ENCODE assay signal across 8 mouse cellular contexts in the genomic region with DNA sequence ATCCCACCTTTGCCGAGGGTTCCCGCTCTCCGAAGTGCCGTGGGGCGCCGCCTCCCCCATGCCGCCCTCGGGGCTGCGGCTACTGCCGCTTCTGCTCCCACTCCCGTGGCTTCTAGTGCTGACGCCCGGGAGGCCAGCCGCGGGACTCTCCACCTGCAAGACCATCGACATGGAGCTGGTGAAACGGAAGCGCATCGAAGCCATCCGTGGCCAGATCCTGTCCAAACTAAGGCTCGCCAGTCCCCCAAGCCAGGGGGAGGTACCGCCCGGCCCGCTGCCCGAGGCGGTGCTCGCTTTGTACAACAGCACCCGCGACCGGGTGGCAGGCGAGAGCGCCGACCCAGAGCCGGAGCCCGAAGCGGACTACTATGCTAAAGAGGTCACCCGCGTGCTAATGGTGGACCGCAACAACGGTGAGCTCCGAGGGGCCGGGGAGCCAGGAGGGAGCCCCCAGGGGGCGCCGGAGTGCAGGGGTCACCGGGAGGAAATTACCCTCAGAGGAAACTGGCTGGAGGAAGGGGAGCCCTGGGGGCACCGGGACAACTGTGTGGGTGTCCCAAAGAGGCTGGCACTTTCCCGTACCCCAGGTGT. TPM values are rescaled to one million over a fixed set of nuclear protein-coding genes. Genes with fewer than 3 reads are reported as not detected.
DNase-seq lines count a peak whose midpoint lies in the region; ATAC-seq and TF ChIP-seq lines count a peak whose summit lies in the region.

No protein-coding gene starts in this region.

- no peak for ATAC-seq in heart, embryonic 11.5 days (replicated peaks; ENCODE audit: insufficient number of reproducible peaks, low FRiP score, low TSS enrichment)

- no peak for TF ChIP-seq CTCF in cortical plate, adult 2 months (IDR thresholded peaks at IDR 0.05; ENCODE audit: extremely low read depth, insufficient read depth, low read length)

- peak overlapping the region; percentile 80 for H3K9ac ChIP-seq in heart, embryonic 11.5 days (ENCODE audit: low read depth, low read length)

- no peak for TF ChIP-seq POLR2A in cortical plate, adult 2 months (IDR thresholded peaks at IDR 0.05; ENCODE audit: extremely low read depth, insufficient read depth, low read length)

- no peak overlapping the region for H3K27ac ChIP-seq in cortical plate, adult 2 months (ENCODE audit: insufficient read depth, low read length)
- peak overlapping the region; percentile 73 for H3K27ac ChIP-seq in heart, embryonic 11.5 days (ENCODE audit: low read depth, low read length)

- peaks cover 3% of the 10 kb centered on the region; the same call in 1 of the 2 replicates for H3K36me3 ChIP-seq in heart, embryonic 11.5 days (ENCODE audit: control insufficient read depth, insufficient read depth, low read length)
- H3K36me3 ChIP-seq in splenic B cell, adult 2 months (ENCODE audit: control insufficient read depth, insufficient read depth, low read length, poor library complexity, severe bottlenecking): peaks cover 9% of the 10 kb centered on the region

- peak; percentile 44 to 72 for DNase-seq in adrenal gland, adult 18-20 months (ENCODE audit: low spot score in 2 of 2)
- no peak for DNase-seq in adrenal gland, postnatal 4 days (ENCODE audit: low spot score in 2 of 2)
- DNase-seq in kidney, postnatal 10 days: peak; percentile 80
- DNase-seq in lung, postnatal 4 days: peak; percentile 79 to 83
- DNase-seq in splenic B cell, adult 2 months (ENCODE audit: low read depth, low spot score): peak; percentile 72
- no peak for DNase-seq in left cerebral cortex, postnatal 14 days (ENCODE audit: low spot score in 2 of 2)

- H3K4me3 ChIP-seq in cortical plate, adult 2 months (ENCODE audit: insufficient read depth, low read length): peak overlapping the region; percentile 38
- H3K4me3 ChIP-seq in heart, embryonic 11.5 days (ENCODE audit: low read depth, low read length): peak overlapping the region; percentile 75

- H3K27me3 ChIP-seq in heart, embryonic 11.5 days (ENCODE audit: control insufficient read depth, insufficient read depth, low read length): peaks cover 8% of the 10 kb centered on the region; the same call in 1 of the 2 replicates
- no peaks in the 10 kb centered on the region for H3K27me3 ChIP-seq in splenic B cell, adult 2 months (ENCODE audit: control insufficient read depth, insufficient read depth, low read length, poor library complexity, severe bottlenecking)

- intact Hi-C loops in left cerebral cortex, postnatal 14 days (cut with DNase I): no loop called here

- under 1% methylated on average over 47 of the region's 47 CpGs for WGBS in heart, embryonic 11.5 days (ENCODE audit: insufficient replicate concordance)

- peaks cover 2% of the 10 kb centered on the region; the same call in 1 of the 2 replicates for H3K4me1 ChIP-seq in cortical plate, adult 2 months (ENCODE audit: control insufficient read depth, insufficient read depth, low read length)
- peaks cover 23% of the 10 kb centered on the region for H3K4me1 ChIP-seq in heart, embryonic 11.5 days (ENCODE audit: control insufficient read depth, insufficient read depth, low read length)

- H3K4me2 ChIP-seq in heart, embryonic 11.5 days: peak overlapping the region; percentile 97

- H3K9me3 ChIP-seq in heart, embryonic 11.5 days (replicated peaks; ENCODE audit: control insufficient read depth, low read length): no peaks in the 10 kb centered on the region

RNA-seq across cellular contexts. Expression of a gene that starts 1.1 kb away (rescaled TPM):
- total RNA-seq in adrenal gland, adult 18-20 months (2021): 10 to 100 TPM; 26.2 to 36.0 TPM
- 10 to 100 TPM; 47.3 to 48.9 TPM for total RNA-seq in adrenal gland, postnatal 4 days (2021)
- 5.6 and 6.2 TPM in 2 replicates for polyA plus RNA-seq in cortical plate, adult 2 months (2012; rRNA removed)
- 3.5 and 3.6 TPM in 2 replicates for polyA plus RNA-seq in heart, embryonic 11.5 days (2014; fragmentation: Nextera tagmentation; extraction: Ambion mirVana)
- 10 to 100 TPM; 10.9 to 11.1 TPM for total RNA-seq in left cerebral cortex, postnatal 14 days (2021)

RNA-seq across cellular contexts. Expression of a gene that starts 7.3 kb away (rescaled TPM):
- 10 to 100 TPM; 15.0 to 16.2 TPM for total RNA-seq in adrenal gland, adult 18-20 months (2021)
- 10 to 100 TPM; 21.5 to 24.1 TPM for total RNA-seq in adrenal gland, postnatal 4 days (2021)
- 38.8 and 42.4 TPM in 2 replicates for polyA plus RNA-seq in cortical plate, adult 2 months (2012; rRNA removed)
- polyA plus RNA-seq in heart, embryonic 11.5 days (2014; fragmentation: Nextera tagmentation; extraction: Ambion mirVana): 28.0 and 29.5 TPM in 2 replicates
- total RNA-seq in left cerebral cortex, postnatal 14 days (2021): 10 to 100 TPM; 25.5 to 30.1 TPM

RNA-seq across cellular contexts. Expression of a gene that starts 12.9 kb away (rescaled TPM):
- total RNA-seq in adrenal gland, adult 18-20 months (2021): not detected
- total RNA-seq in adrenal gland, postnatal 4 days (2021): 1 to 10 TPM in 1 of 2 experiments, under 1 TPM in 1; 0.76 to 1.9 TPM
- polyA plus RNA-seq in cortical plate, adult 2 months (2012; rRNA removed): 30.3 and 37.6 TPM in 2 replicates
- 1.2 and 2.0 TPM in 2 replicates for polyA plus RNA-seq in heart, embryonic 11.5 days (2014; fragmentation: Nextera tagmentation; extraction: Ambion mirVana)
- 10 to 100 TPM; 40.2 to 48.8 TPM for total RNA-seq in left cerebral cortex, postnatal 14 days (2021)

RNA-seq across cellular contexts. Expression of a gene that starts 28.9 kb away (rescaled TPM):
- 10 to 100 TPM; 38.0 to 49.3 TPM for total RNA-seq in adrenal gland, adult 18-20 months (2021)
- total RNA-seq in adrenal gland, postnatal 4 days (2021): 10 to 100 TPM; 50.6 to 53.0 TPM
- 31.3 and 31.5 TPM in 2 replicates for polyA plus RNA-seq in cortical plate, adult 2 months (2012; rRNA removed)
- polyA plus RNA-seq in heart, embryonic 11.5 days (2014; fragmentation: Nextera tagmentation; extraction: Ambion mirVana): 40.4 and 44.8 TPM in 2 replicates
- 10 to 100 TPM; 22.6 to 23.9 TPM for total RNA-seq in left cerebral cortex, postnatal 14 days (2021)

RNA-seq across cellular contexts. Expression of a gene that starts 29.1 kb away (rescaled TPM):
- 100 to 1,000 TPM; 232 to 288 TPM for total RNA-seq in adrenal gland, adult 18-20 months (2021)
- 100 to 1,000 TPM; 103 to 112 TPM for total RNA-seq in adrenal gland, postnatal 4 days (2021)
- polyA plus RNA-seq in cortical plate, adult 2 months (2012; rRNA removed): 63.7 and 66.1 TPM in 2 replicates
- polyA plus RNA-seq in heart, embryonic 11.5 days (2014; fragmentation: Nextera tagmentation; extraction: Ambion mirVana): 41.4 and 45.7 TPM in 2 replicates
- 10 to 100 TPM; 32.0 to 32.7 TPM for total RNA-seq in left cerebral cortex, postnatal 14 days (2021)

Comparison
In these comparisons a context has a peak if more than half of its experiments do, and no peak if none do; other contexts are left out.
1. DNase-seq: peak in adrenal gland, adult 18-20 months (2 of 2), kidney, postnatal 10 days (single experiment), lung, postnatal 4 days (2 of 2) and splenic B cell, adult 2 months (single experiment); none in adrenal gland, postnatal 4 days (0 of 2) and left cerebral cortex, postnatal 14 days (0 of 2).
2. RNA of a gene that starts 12.9 kb away (total RNA-seq): 40.2 to 48.8 TPM in left cerebral cortex, postnatal 14 days; 0.76 to 1.9 TPM in adrenal gland, postnatal 4 days and not detected in adrenal gland, adult 18-20 months; every median in the first group is over 10 times any median in the second.